Mouse (Mus musculus) midbrain, postnatal 0 days (tissue): Measurements from ENCODE around the gene Zranb1. TPM values are rescaled to one million over a fixed set of nuclear protein-coding genes. Genes with fewer than 3 reads are reported as not detected.
A peak's percentile ranks its signal among the peaks of the same experiment; 100 is the strongest.

ENCODE experiments used
- ATAC-seq: fragments of 200-750 bp; cut with Nextera tagmentation; 2 replicates; pipeline ENCODE4 v1.8.0; 2017; ENCODE audit warnings: moderate number of reproducible peaks, mild to moderate bottlenecking, moderate TSS enrichment, moderate library complexity; ENCODE audit not compliant: low FRiP score
- DNase-seq: peaks from one replicate; pipeline ENCODE4 v3.0.0-alpha.2; 2015; ENCODE audit warnings: low spot score
- H3K27ac ChIP-seq: fragments of 300-500 bp; sonication (generic); 2 replicates; pipeline ENCODE4 v1.5.1; 2014; ENCODE audit warnings: low read depth, mild to moderate bottlenecking, low read length, mixed read lengths
- H3K27me3 ChIP-seq: fragments of 300-500 bp; sonication (generic); 2 replicates; pipeline ENCODE4 v1.6.1; 2014; ENCODE audit warnings: low read length, control low read depth, mixed read lengths; ENCODE audit not compliant: insufficient read depth
- H3K36me3 ChIP-seq: fragments of 300-500 bp; sonication (generic); 2 replicates; pipeline ENCODE4 v1.6.1; 2014; ENCODE audit warnings: low read length, control low read depth, mixed read lengths; ENCODE audit not compliant: insufficient read depth
- H3K4me1 ChIP-seq: fragments of 300-500 bp; sonication (generic); 2 replicates; pipeline ENCODE4 v1.6.1; 2014; ENCODE audit warnings: mild to moderate bottlenecking, control low read depth, antibody characterized with exemption, low read length, mixed read lengths; ENCODE audit not compliant: insufficient read depth
- H3K4me2 ChIP-seq: fragments of 300-500 bp; sonication (generic); 2 replicates; pipeline ENCODE4 v1.6.1; 2014; ENCODE audit warnings: low read depth, mild to moderate bottlenecking, low read length, mixed read lengths; ENCODE audit not compliant: poor library complexity, severe bottlenecking
- H3K4me3 ChIP-seq: fragments of 300-500 bp; sonication (generic); 2 replicates; pipeline ENCODE4 v1.5.1; 2014; ENCODE audit warnings: low read depth, mild to moderate bottlenecking, low read length, moderate library complexity
- H3K9ac ChIP-seq: fragments of 300-500 bp; sonication (generic); replicated peaks from 2 replicates; pipeline ENCODE4 v1.6.1; 2014; ENCODE audit warnings: mild to moderate bottlenecking, low read length, moderate library complexity, mixed read lengths; ENCODE audit not compliant: poor library complexity, severe bottlenecking
- H3K9me3 ChIP-seq: fragments of 300-500 bp; sonication (generic); 2 replicates; pipeline ENCODE4 v1.6.1; 2016; ENCODE audit warnings: low read length, control low read depth
- CTCF ChIP-seq: IDR thresholded peaks from 2 replicates; pipeline ENCODE4 v1.5.1; 2016; ENCODE audit warnings: antibody characterized with exemption, mild to moderate bottlenecking
- WGBS: fragments of 180-500 bp; shearing (Covaris S2); extraction: QIAGEN DNeasy Blood & Tissue Kit; methylation state at CpG from one replicate; pipeline ENCODE4 v1.1.7; 2014; 5-methylcytosine and 5-hydroxymethylcytosine counted together
- polyA plus RNA-seq: library from polyadenylated mRNA; unstranded; fragments of >200 nt; fragmentation: Nextera tagmentation; extraction: Ambion mirVana; gene quantifications from 2 replicates; pipeline ENCODE4 v1.2.1, GENCODE M21; 2015
- total RNA-seq: library from RNA; depleted of rRNA; stranded (reverse); fragments of >200 nt; gene quantifications from 2 replicates; pipeline ENCODE4 v1.2.3, GENCODE M21; 2014

Zranb1 gene
- total and polyA plus RNA-seq, 2 experiments from 2014 or later, result 28.2 to 45.1 TPM

DNA sequence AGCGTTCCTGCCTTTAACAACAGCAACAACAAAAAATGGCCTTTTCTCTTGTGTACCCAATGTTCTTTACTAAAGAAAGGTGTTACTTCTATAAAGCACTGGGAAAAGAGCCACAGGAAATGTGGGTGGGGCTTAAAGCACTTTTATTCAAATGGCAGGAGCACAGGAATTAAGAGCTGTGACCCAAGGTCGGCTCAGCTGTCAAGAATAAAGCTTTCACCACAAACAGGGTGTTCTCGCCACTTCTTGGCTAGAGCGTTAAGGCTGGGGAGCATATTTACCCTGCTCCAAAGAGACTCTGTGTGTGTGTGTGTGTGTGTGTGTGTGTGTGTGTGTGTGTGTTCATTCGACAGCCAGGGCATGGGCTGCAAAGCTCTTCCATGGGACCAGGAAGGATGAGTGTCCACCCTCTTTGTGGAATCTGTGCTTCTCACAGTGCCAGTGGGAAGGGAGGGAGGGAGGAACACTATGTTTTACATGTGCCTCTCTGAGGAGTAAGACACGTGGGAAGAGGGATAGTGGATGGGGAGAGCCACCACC, 88.6 kb downstream of the Zranb1 start:
- DNase-seq, result peak; percentile 28

DNA sequence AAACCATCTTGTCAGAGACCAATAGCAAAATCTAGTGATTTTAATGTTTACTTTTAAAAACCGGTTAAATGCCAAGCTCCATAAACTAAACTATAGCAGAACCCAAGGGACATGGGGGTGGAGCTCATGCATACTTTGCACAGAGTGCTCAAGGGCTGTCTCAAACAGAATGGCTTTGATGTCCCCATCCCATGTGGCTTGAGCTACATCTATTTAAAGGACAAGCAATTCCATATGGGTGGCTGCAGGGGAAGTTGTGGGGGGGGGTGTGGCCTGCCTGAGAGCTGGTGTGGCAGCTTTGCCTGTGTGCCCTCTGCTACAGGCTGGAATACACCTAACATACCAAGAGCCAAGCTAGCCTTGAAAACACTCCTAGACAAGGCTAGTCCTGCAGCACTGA, 93.8 kb downstream of the Zranb1 start:
- 0 out of 2 replicates have a peak, but pooled peaks cover 4% of the 10 kb centered on the region for H3K4me1 ChIP-seq
- WGBS, result 67% methylated on average over 1 of the region's 1 CpGs
- H3K27ac ChIP-seq, result no peak overlapping the region
- no peak for TF ChIP-seq CTCF
- no peak for ATAC-seq
- no peak overlapping the region for H3K4me3 ChIP-seq
- no peak overlapping the region for H3K9ac ChIP-seq
- DNase-seq, result no peak
- no peaks in the 10 kb centered on the region for H3K36me3 ChIP-seq
- no peaks in the 10 kb centered on the region for H3K27me3 ChIP-seq
- H3K9me3 ChIP-seq, result no peaks in the 10 kb centered on the region
- no peak overlapping the region for H3K4me2 ChIP-seq

More for the DNA sequence above, 88.6 kb downstream of the Zranb1 start:
- ATAC-seq, result no peak
- WGBS, result 31% methylated on average over 6 of the region's 6 CpGs
- Histone ChIP-seq H3K9ac (no peak overlapping the region), H3K27me3 (no peaks in the 10 kb centered on the region), H3K27ac (peak overlapping the region; percentile 51; the same call in 1 of the 2 replicates), H3K4me2 (no peak overlapping the region), H3K4me3 (no peak overlapping the region), H3K9me3 (no peaks in the 10 kb centered on the region), H3K36me3 (no peaks in the 10 kb centered on the region), H3K4me1 (peaks cover 15% of the 10 kb centered on the region; the same call in 1 of the 2 replicates)
- TF ChIP-seq CTCF, result no peak

- Histone ChIP-seq H3K9me3 (no peaks in the 10 kb centered on the region), H3K27ac (no peak overlapping the region), H3K4me2 (no peak overlapping the region), H3K36me3 (no peaks in the 10 kb centered on the region), H3K27me3 (no peaks in the 10 kb centered on the region), H3K9ac (no peak overlapping the region), H3K4me1 (no peaks in the 10 kb centered on the region), H3K4me3 (no peak overlapping the region)
- DNase-seq (no peak), ATAC-seq (no peak)
- TF ChIP-seq CTCF, result no peak
- 98% methylated on average over 4 of the region's 4 CpGs for WGBS
These were observed 97.0 kb downstream of the Zranb1 start for GRCm38 (mm10) chr7:133027930-133028329.

DNA sequence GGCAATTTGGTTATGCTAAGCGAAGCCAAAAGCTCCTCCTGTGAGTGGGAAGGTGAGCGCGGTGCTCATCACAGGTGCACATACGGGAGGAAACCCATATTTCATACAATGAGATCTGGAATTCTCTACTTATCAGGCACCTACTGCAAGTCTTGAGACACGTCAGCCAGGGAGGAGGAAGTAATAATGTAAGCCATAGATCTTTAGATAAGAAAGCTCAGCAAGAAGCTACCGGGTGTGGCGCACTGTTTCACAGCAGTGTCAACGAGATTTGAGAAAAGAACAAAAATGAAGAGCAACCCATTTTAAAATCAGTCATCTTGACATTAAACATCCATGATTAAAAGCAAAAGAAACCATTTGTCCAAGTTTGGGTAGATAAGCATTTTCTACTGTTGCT, 98.1 kb downstream of the Zranb1 start:
- WGBS, result 96% methylated on average over 8 of the region's 8 CpGs
- no peak for ATAC-seq

DNA sequence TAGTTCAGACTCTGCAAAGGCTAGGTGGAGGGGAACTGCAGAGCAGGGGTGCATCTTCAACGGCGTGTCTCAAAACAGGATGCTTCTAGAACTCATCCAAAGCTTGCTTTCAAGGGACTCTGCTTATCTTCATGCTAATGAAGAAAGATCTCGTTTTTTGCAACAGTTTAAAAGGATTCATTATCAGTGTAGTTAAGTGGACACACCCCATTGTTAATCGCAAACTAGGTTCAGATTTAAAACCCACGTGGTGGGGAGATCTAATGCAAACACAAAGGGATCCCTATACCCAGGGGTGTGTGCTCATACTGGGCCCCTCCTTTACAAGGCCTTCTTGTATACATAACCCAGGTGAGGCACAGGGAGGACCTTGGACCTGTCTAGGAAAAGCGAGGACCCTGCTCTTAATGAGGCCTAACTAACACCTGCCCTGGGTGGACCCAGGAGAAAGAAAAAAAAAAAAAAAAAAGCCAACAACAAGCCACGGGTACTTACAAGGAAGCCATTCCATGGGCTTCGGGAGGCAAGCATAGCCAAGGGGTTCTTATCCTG, 98.6 kb downstream of the Zranb1 start:
- Histone ChIP-seq H3K36me3 (no peaks in the 10 kb centered on the region), H3K4me3 (no peak overlapping the region), H3K27ac (no peak overlapping the region), H3K9me3 (no peaks in the 10 kb centered on the region), H3K27me3 (no peaks in the 10 kb centered on the region), H3K9ac (no peak overlapping the region), H3K4me1 (peaks cover 3% of the 10 kb centered on the region; the same call in 1 of the 2 replicates), H3K4me2 (no peak overlapping the region)
- ATAC-seq (no peak), DNase-seq (no peak)
- 79% methylated on average over 8 of the region's 8 CpGs for WGBS
- TF ChIP-seq CTCF, result no peak

More for the DNA sequence above, 98.1 kb downstream of the Zranb1 start:
- Histone ChIP-seq H3K9me3 (no peaks in the 10 kb centered on the region), H3K36me3 (no peaks in the 10 kb centered on the region), H3K4me2 (no peak overlapping the region), H3K4me1 (peaks cover 3% of the 10 kb centered on the region; the same call in 1 of the 2 replicates), H3K4me3 (no peak overlapping the region), H3K27me3 (no peaks in the 10 kb centered on the region), H3K27ac (no peak overlapping the region), H3K9ac (no peak overlapping the region)
- TF ChIP-seq CTCF, result no peak
- DNase-seq, result no peak

- H3K27me3 ChIP-seq, result no peaks in the 10 kb centered on the region
- no peak overlapping the region for H3K4me2 ChIP-seq
- TF ChIP-seq CTCF, result peak; percentile 97
- ATAC-seq (peak; percentile 47; the same call in 1 of the 2 replicates), DNase-seq (peak; percentile 83)
- H3K36me3 ChIP-seq, result no peaks in the 10 kb centered on the region
- peaks cover 3% of the 10 kb centered on the region; the same call in 1 of the 2 replicates for H3K4me1 ChIP-seq
- no peak overlapping the region for H3K9ac ChIP-seq
- H3K4me3 ChIP-seq, result no peak overlapping the region
- H3K27ac ChIP-seq, result no peak overlapping the region
- whole genome bisulfite sequencing, result 32% methylated on average over 9 of the region's 9 CpGs
- H3K9me3 ChIP-seq, result no peaks in the 10 kb centered on the region
These were observed 101.8 kb downstream of the Zranb1 start for GRCm38 (mm10) chr7:133032589-133033203.
